Mouse (Mus musculus) embryo, embryonic 9.5 days (tissue): ENCODE results near the gene Slc2a4.

ENCODE experiments used
- DNase-seq: peaks from one replicate; pipeline ENCODE4 v3.0.0-alpha.2; 2017; ENCODE audit errors: extremely low spot score

Slc2a4 gene

GRCm38 (mm10) chr11:69948066-69948762, at the start of gene Slc2a4:
TSS of gene Slc2a4 (minus strand) at chr11:69948188.
- peak; percentile 97 for DNase-seq

- DNase-seq: peak; percentile 94
Observed at GRCm38 (mm10) chr11:69997070-69997509, 49.1 kb upstream of the Slc2a4 start.

GRCm38 (mm10) chr11:69996161-69997061, 48.4 kb upstream of the Slc2a4 start:
- DNase-seq: no peak

- DNase-seq: peak; percentile 99
Observed at GRCm38 (mm10) chr11:69995391-69995960, 47.5 kb upstream of the Slc2a4 start, which contains the start of gene Phf23. TSS of gene Phf23 (plus strand) at chr11:69995777.

- DNase-seq: no peak
Observed at GRCm38 (mm10) chr11:69994401-69995090, 46.6 kb upstream of the Slc2a4 start.

- DNase-seq: no peak
Observed at GRCm38 (mm10) chr11:69992932-69993331, 44.9 kb upstream of the Slc2a4 start.

GRCm38 (mm10) chr11:69992396-69992795, 44.4 kb upstream of the Slc2a4 start:
- DNase-seq: no peak

GRCm38 (mm10) chr11:69991711-69992110, 43.7 kb upstream of the Slc2a4 start:
- DNase-seq: no peak

GRCm38 (mm10) chr11:69990850-69991691, 43.1 kb upstream of the Slc2a4 start, which contains the start of gene Gabarap:
TSS of gene Gabarap (plus strand) at chr11:69991143.
- peak; percentile 95 for DNase-seq

GRCm38 (mm10) chr11:69989949-69990348, 42.0 kb upstream of the Slc2a4 start:
- DNase-seq: no peak

GRCm38 (mm10) chr11:69984431-69984830, 36.4 kb upstream of the Slc2a4 start:
- no peak for DNase-seq

GRCm38 (mm10) chr11:69983377-69983776, 35.4 kb upstream of the Slc2a4 start:
- no peak for DNase-seq

- DNase-seq: no peak
Observed at GRCm38 (mm10) chr11:69982877-69983276, 34.9 kb upstream of the Slc2a4 start.

- no peak for DNase-seq
Observed at GRCm38 (mm10) chr11:69982225-69982624, 34.2 kb upstream of the Slc2a4 start, which contains the start of gene Elp5. TSS of gene Elp5 (minus strand) at chr11:69982517.

- no peak for DNase-seq
Observed at GRCm38 (mm10) chr11:69981141-69981762, 33.3 kb upstream of the Slc2a4 start, which contains the start of gene Ctdnep1. TSS of gene Ctdnep1 (plus strand) at chr11:69981156.

- peak; percentile 99 for DNase-seq
Observed at GRCm38 (mm10) chr11:69980196-69981140, 32.5 kb upstream of the Slc2a4 start.

- DNase-seq: no peak
Observed at GRCm38 (mm10) chr11:69979827-69980195, 31.8 kb upstream of the Slc2a4 start.

GRCm38 (mm10) chr11:69976271-69976670, 28.3 kb upstream of the Slc2a4 start:
- DNase-seq: no peak

GRCm38 (mm10) chr11:69974907-69975306, 26.9 kb upstream of the Slc2a4 start:
- DNase-seq: no peak
